ENCODE assay signal across 14 mouse cellular contexts in genomic region chr5:123110296-123110721, GRCm38 (mm10). TPM values are rescaled to one million over a fixed set of nuclear protein-coding genes. Genes with fewer than 3 reads are reported as not detected.
DNase-seq lines count a peak whose midpoint lies in the region; ATAC-seq and TF ChIP-seq lines count a peak whose summit lies in the region.
"Had no signal": no experiment of that assay in that cellular context is flagged by ENCODE, and none has a peak within 500 bp of the region (broad histone marks: within the 10 kb centered on the region; RNA-seq: fewer than 3 reads in every experiment).

No protein-coding gene starts in this region.

- H3K9ac ChIP-seq in forebrain, embryonic 11.5 days (ENCODE audit: low read length) = no peak overlapping the region
- 0 out of 2 replicates have a peak overlapping the region, but pooled peaks have one; percentile 25 for H3K9ac ChIP-seq in embryonic facial prominence, embryonic 14.5 days (ENCODE audit: low read depth, low read length)
- H3K9ac ChIP-seq in hindbrain, postnatal 0 days (replicated peaks; ENCODE audit: low read length) = 0 out of 2 replicates have a peak overlapping the region, but pooled peaks have one; percentile 9
- H3K9ac ChIP-seq in midbrain, embryonic 13.5 days (replicated peaks) = 0 out of 2 replicates have a peak overlapping the region, but pooled peaks have one; percentile 41
- H3K9ac ChIP-seq: heart, embryonic 13.5 days; stomach, embryonic 15.5 days had no signal

- H3K9me3 ChIP-seq in forebrain, embryonic 11.5 days (ENCODE audit: control insufficient read depth, low read length) = no peaks in the 10 kb centered on the region
- no peaks in the 10 kb centered on the region for H3K9me3 ChIP-seq in forebrain, embryonic 10.5 days
- H3K9me3 ChIP-seq in embryonic facial prominence, embryonic 14.5 days (ENCODE audit: control insufficient read depth, low read length) = no peaks in the 10 kb centered on the region
- H3K9me3 ChIP-seq in hindbrain, postnatal 0 days (ENCODE audit: low read length) = no peaks in the 10 kb centered on the region
- H3K9me3 ChIP-seq in midbrain, embryonic 13.5 days = no peaks in the 10 kb centered on the region
- H3K9me3 ChIP-seq: heart, embryonic 13.5 days; stomach, embryonic 15.5 days had no signal

- peaks cover 7% of the 10 kb centered on the region for H3K4me1 ChIP-seq in forebrain, embryonic 11.5 days (replicated peaks; ENCODE audit: control insufficient read depth, insufficient read depth, low read length)
- H3K4me1 ChIP-seq in forebrain, embryonic 10.5 days = peaks cover 27% of the 10 kb centered on the region
- H3K4me1 ChIP-seq in embryonic facial prominence, embryonic 14.5 days (ENCODE audit: control insufficient read depth, insufficient read depth, low read length) = peaks cover 10% of the 10 kb centered on the region; the same call in 1 of the 2 replicates
- H3K4me1 ChIP-seq in hindbrain, postnatal 0 days (ENCODE audit: insufficient read depth, low read length) = peaks cover 14% of the 10 kb centered on the region; the same call in 1 of the 2 replicates
- H3K4me1 ChIP-seq in midbrain, embryonic 13.5 days (replicated peaks) = peaks cover 21% of the 10 kb centered on the region

- H3K27ac ChIP-seq in forebrain, embryonic 11.5 days (ENCODE audit: low read depth, low read length) = 0 out of 2 replicates have a peak overlapping the region, but pooled peaks have one; percentile 25
- H3K27ac ChIP-seq in forebrain, embryonic 10.5 days = no peak overlapping the region
- H3K27ac ChIP-seq in embryonic facial prominence, embryonic 14.5 days (replicated peaks; ENCODE audit: low read depth, low read length) = 0 out of 2 replicates have a peak overlapping the region, but pooled peaks have one; percentile 23
- H3K27ac ChIP-seq in hindbrain, postnatal 0 days = peak overlapping the region; percentile 61
- peak overlapping the region; percentile 72 for H3K27ac ChIP-seq in midbrain, embryonic 13.5 days
- H3K27ac ChIP-seq: heart, embryonic 13.5 days; macrophage; stomach, embryonic 15.5 days had no signal

- no peaks in the 10 kb centered on the region for H3K36me3 ChIP-seq in forebrain, embryonic 11.5 days (ENCODE audit: control insufficient read depth, insufficient read depth, low read length)
- H3K36me3 ChIP-seq in forebrain, embryonic 10.5 days (replicated peaks) = no peaks in the 10 kb centered on the region
- no peaks in the 10 kb centered on the region for H3K36me3 ChIP-seq in embryonic facial prominence, embryonic 14.5 days (ENCODE audit: control insufficient read depth, insufficient read depth, low read length)
- H3K36me3 ChIP-seq in hindbrain, postnatal 0 days (ENCODE audit: insufficient read depth, low read length) = no peaks in the 10 kb centered on the region; the same call in 1 of the 2 replicates
- H3K36me3 ChIP-seq in midbrain, embryonic 13.5 days = no peaks in the 10 kb centered on the region
- H3K36me3 ChIP-seq: stomach, embryonic 15.5 days had no signal

- no peak for TF ChIP-seq CTCF in hindbrain, postnatal 0 days (IDR thresholded peaks at IDR 0.05; ENCODE audit: low read depth)

- H3K4me3 ChIP-seq in forebrain, embryonic 11.5 days (ENCODE audit: low read depth, low read length) = no peak overlapping the region
- no peak overlapping the region for H3K4me3 ChIP-seq in forebrain, embryonic 10.5 days
- no peak overlapping the region for H3K4me3 ChIP-seq in embryonic facial prominence, embryonic 14.5 days (ENCODE audit: low read depth, low read length)
- no peak overlapping the region for H3K4me3 ChIP-seq in hindbrain, postnatal 0 days (ENCODE audit: low read length)
- H3K4me3 ChIP-seq in midbrain, embryonic 13.5 days (replicated peaks) = no peak overlapping the region
- H3K4me3 ChIP-seq: erythroblast, embryonic 14.5 days; stomach, embryonic 15.5 days had no signal

- H3K27me3 ChIP-seq in forebrain, embryonic 11.5 days (ENCODE audit: control insufficient read depth, insufficient read depth, low read length) = no peaks in the 10 kb centered on the region
- no peaks in the 10 kb centered on the region for H3K27me3 ChIP-seq in forebrain, embryonic 10.5 days (ENCODE audit: poor library complexity, severe bottlenecking)
- no peaks in the 10 kb centered on the region for H3K27me3 ChIP-seq in embryonic facial prominence, embryonic 14.5 days (replicated peaks; ENCODE audit: control insufficient read depth, insufficient read depth, low read length)
- no peaks in the 10 kb centered on the region for H3K27me3 ChIP-seq in hindbrain, postnatal 0 days (ENCODE audit: insufficient read depth, low read length)
- no peaks in the 10 kb centered on the region for H3K27me3 ChIP-seq in midbrain, embryonic 13.5 days
- H3K27me3 ChIP-seq: heart, embryonic 13.5 days; stomach, embryonic 15.5 days had no signal

- WGBS in forebrain, embryonic 11.5 days = 61% methylated on average over 13 of the region's 13 CpGs
- 71% methylated on average over 13 of the region's 13 CpGs for WGBS in forebrain, embryonic 10.5 days
- WGBS in embryonic facial prominence, embryonic 14.5 days = 49% methylated on average over 13 of the region's 13 CpGs
- 15% methylated on average over 13 of the region's 13 CpGs for WGBS in hindbrain, postnatal 0 days
- 40% methylated on average over 13 of the region's 13 CpGs for WGBS in midbrain, embryonic 13.5 days

- no peak overlapping the region for H3K4me2 ChIP-seq in forebrain, embryonic 11.5 days (ENCODE audit: low read depth, low read length, severe bottlenecking)
- no peak overlapping the region for H3K4me2 ChIP-seq in embryonic facial prominence, embryonic 14.5 days (ENCODE audit: low read depth, low read length)
- H3K4me2 ChIP-seq in hindbrain, postnatal 0 days (ENCODE audit: low read depth, low read length) = peak overlapping the region; percentile 40; the same call in 1 of the 2 replicates
- H3K4me2 ChIP-seq in midbrain, embryonic 13.5 days (replicated peaks) = peak overlapping the region; percentile 38
- H3K4me2 ChIP-seq: stomach, embryonic 15.5 days had no signal

- no peak for ATAC-seq in forebrain, embryonic 11.5 days (replicated peaks; ENCODE audit: low FRiP score)
- ATAC-seq in embryonic facial prominence, embryonic 14.5 days (ENCODE audit: low read depth) = no peak
- 0 out of 2 replicates have a peak, but pooled peaks have one; percentile 25 for ATAC-seq in hindbrain, postnatal 0 days
- peak; percentile 65; the same call in 1 of the 2 replicates for ATAC-seq in midbrain, embryonic 13.5 days

- DNase-seq in forebrain, embryonic 11.5 days (ENCODE audit: low spot score) = no peak
- no peak for DNase-seq in forebrain, embryonic 10.5 days (ENCODE audit: extremely low spot score, low spot score)
- peak; percentile 68 for DNase-seq in embryonic facial prominence, embryonic 14.5 days (ENCODE audit: low spot score)
- peak; percentile 70 for DNase-seq in hindbrain, postnatal 0 days (ENCODE audit: low spot score)
- no peak for DNase-seq in layer of hippocampus, adult 18-20 months (ENCODE audit: low spot score in 2 of 2)
- DNase-seq in right cerebral cortex, postnatal 4 days = no peak
- DNase-seq in embryo, embryonic 10.5 days (ENCODE audit: low spot score) = no peak
- DNase-seq: cerebellum, adult 11 months; layer of hippocampus, adult 9-11 months had no signal

RNA-seq across cellular contexts. Expression of gene Rhof, which starts 22.2 kb away (rescaled TPM):
- polyA plus RNA-seq in forebrain, embryonic 11.5 days (2014; fragmentation: Nextera tagmentation; extraction: Ambion mirVana) = 1.2 and 1.9 TPM in 2 replicates
- polyA plus RNA-seq in forebrain, embryonic 10.5 days (2016; fragmentation: Nextera tagmentation; extraction: Ambion mirVana) = 1.2 and 1.5 TPM in 2 replicates
- 4.1 and 5.2 TPM in 2 replicates for polyA plus RNA-seq in embryonic facial prominence, embryonic 14.5 days (2014; fragmentation: Nextera tagmentation; extraction: Ambion mirVana)
- 43.5 and 44.4 TPM in 2 replicates for total RNA-seq in hindbrain, postnatal 0 days (2014; rRNA removed)
- polyA plus RNA-seq in hindbrain, postnatal 0 days (2015; fragmentation: Nextera tagmentation; extraction: Ambion mirVana) = 36.6 and 36.8 TPM in 2 replicates
- 2.6 and 3.3 TPM in 2 replicates for polyA plus RNA-seq in midbrain, embryonic 13.5 days (2015; fragmentation: Nextera tagmentation; extraction: Ambion mirVana)
- total RNA-seq in layer of hippocampus, adult 18-20 months (2021) = 10 to 100 TPM; 49.1 to 50.9 TPM

RNA-seq across cellular contexts. Expression of gene Setd1b, which starts 31.7 kb away (rescaled TPM):
- 13.9 and 15.0 TPM in 2 replicates for polyA plus RNA-seq in forebrain, embryonic 11.5 days (2014; fragmentation: Nextera tagmentation; extraction: Ambion mirVana)
- polyA plus RNA-seq in forebrain, embryonic 10.5 days (2016; fragmentation: Nextera tagmentation; extraction: Ambion mirVana) = 7.6 and 8.1 TPM in 2 replicates
- polyA plus RNA-seq in embryonic facial prominence, embryonic 14.5 days (2014; fragmentation: Nextera tagmentation; extraction: Ambion mirVana) = 9.8 and 9.9 TPM in 2 replicates
- total RNA-seq in hindbrain, postnatal 0 days (2014; rRNA removed) = 4.8 TPM in 2 replicates
- polyA plus RNA-seq in hindbrain, postnatal 0 days (2015; fragmentation: Nextera tagmentation; extraction: Ambion mirVana) = 7.1 and 7.2 TPM in 2 replicates
- polyA plus RNA-seq in midbrain, embryonic 13.5 days (2015; fragmentation: Nextera tagmentation; extraction: Ambion mirVana) = 13.3 and 14.1 TPM in 2 replicates
- 10 to 100 TPM; 34.8 to 37.4 TPM for total RNA-seq in layer of hippocampus, adult 18-20 months (2021)

RNA-seq across cellular contexts. Expression of gene Tmem120b, which starts 42.1 kb away (rescaled TPM):
- 7.3 and 9.3 TPM in 2 replicates for polyA plus RNA-seq in forebrain, embryonic 11.5 days (2014; fragmentation: Nextera tagmentation; extraction: Ambion mirVana)
- polyA plus RNA-seq in forebrain, embryonic 10.5 days (2016; fragmentation: Nextera tagmentation; extraction: Ambion mirVana) = 8.3 and 10.4 TPM in 2 replicates
- 16.8 and 17.6 TPM in 2 replicates for polyA plus RNA-seq in embryonic facial prominence, embryonic 14.5 days (2014; fragmentation: Nextera tagmentation; extraction: Ambion mirVana)
- 15.3 and 29.3 TPM in 2 replicates for total RNA-seq in hindbrain, postnatal 0 days (2014; rRNA removed)
- 17.7 and 19.6 TPM in 2 replicates for polyA plus RNA-seq in hindbrain, postnatal 0 days (2015; fragmentation: Nextera tagmentation; extraction: Ambion mirVana)
- polyA plus RNA-seq in midbrain, embryonic 13.5 days (2015; fragmentation: Nextera tagmentation; extraction: Ambion mirVana) = 12.8 and 14.6 TPM in 2 replicates
- 10 to 100 TPM; 16.4 to 17.6 TPM for total RNA-seq in layer of hippocampus, adult 18-20 months (2021)

RNA-seq across cellular contexts. Expression of gene Psmd9, which starts 58.9 kb away (rescaled TPM):
- polyA plus RNA-seq in forebrain, embryonic 11.5 days (2014; fragmentation: Nextera tagmentation; extraction: Ambion mirVana) = 68.5 and 77.8 TPM in 2 replicates
- 80.5 and 84.6 TPM in 2 replicates for polyA plus RNA-seq in forebrain, embryonic 10.5 days (2016; fragmentation: Nextera tagmentation; extraction: Ambion mirVana)
- 49.5 and 58.1 TPM in 2 replicates for polyA plus RNA-seq in embryonic facial prominence, embryonic 14.5 days (2014; fragmentation: Nextera tagmentation; extraction: Ambion mirVana)
- 28.5 and 30.8 TPM in 2 replicates for total RNA-seq in hindbrain, postnatal 0 days (2014; rRNA removed)
- polyA plus RNA-seq in hindbrain, postnatal 0 days (2015; fragmentation: Nextera tagmentation; extraction: Ambion mirVana) = 86.1 and 87.2 TPM in 2 replicates
- polyA plus RNA-seq in midbrain, embryonic 13.5 days (2015; fragmentation: Nextera tagmentation; extraction: Ambion mirVana) = 72.2 and 74.0 TPM in 2 replicates
- total RNA-seq in layer of hippocampus, adult 18-20 months (2021) = 10 to 100 TPM; 26.5 to 31.5 TPM

Comparison
In these comparisons a context has a peak if more than half of its experiments do, and no peak if none do; other contexts are left out.
1. ATAC-seq: peak in hindbrain, postnatal 0 days (single experiment) and midbrain, embryonic 13.5 days (single experiment); none in forebrain, embryonic 11.5 days (single experiment) and embryonic facial prominence, embryonic 14.5 days (single experiment).
2. DNase-seq: peak in embryonic facial prominence, embryonic 14.5 days (single experiment) and hindbrain, postnatal 0 days (single experiment); none in forebrain, embryonic 11.5 days (single experiment), forebrain, embryonic 10.5 days (single experiment), layer of hippocampus, adult 18-20 months (0 of 2), right cerebral cortex, postnatal 4 days (single experiment) and embryo, embryonic 10.5 days (single experiment).
3. H3K4me2 ChIP-seq: peak in hindbrain, postnatal 0 days (single experiment) and midbrain, embryonic 13.5 days (single experiment); none in forebrain, embryonic 11.5 days (single experiment) and embryonic facial prominence, embryonic 14.5 days (single experiment).